Mouse (Mus musculus) limb, embryonic 14.5 days (tissue): Measurements from ENCODE around the gene Tnnc1. TPM values are rescaled to one million over a fixed set of nuclear protein-coding genes. Genes with fewer than 3 reads are reported as not detected.

Source experiments
- ATAC-seq: fragments of 200-750 bp; cut with Nextera tagmentation; 2 replicates; pipeline ENCODE4 v1.8.0; 2017; ENCODE audit warnings: low read depth, moderate number of reproducible peaks, moderate TSS enrichment; ENCODE audit not compliant: low FRiP score
- DNase-seq: peaks from one replicate; pipeline ENCODE4 v3.0.0-alpha.2; 2015; ENCODE audit warnings: low spot score
- H3K27ac ChIP-seq: fragments of 300-500 bp; sonication (generic); replicated peaks from 2 replicates; pipeline ENCODE4 v1.5.1; 2014; ENCODE audit warnings: low read depth, mild to moderate bottlenecking, low read length, moderate library complexity, mixed read lengths
- H3K27me3 ChIP-seq: fragments of 300-500 bp; sonication (generic); 2 replicates; pipeline ENCODE4 v1.6.1; 2014; ENCODE audit warnings: low read length, mixed read lengths; ENCODE audit not compliant: control insufficient read depth, insufficient read depth
- H3K36me3 ChIP-seq: fragments of 300-500 bp; sonication (generic); 2 replicates; pipeline ENCODE4 v1.6.1; 2014; ENCODE audit warnings: mild to moderate bottlenecking, low read length, moderate library complexity, mixed read lengths; ENCODE audit not compliant: control insufficient read depth, insufficient read depth
- H3K4me1 ChIP-seq: fragments of 300-500 bp; sonication (generic); 2 replicates; pipeline ENCODE4 v1.6.1; 2014; ENCODE audit warnings: antibody characterized with exemption, low read length, mixed read lengths; ENCODE audit not compliant: control insufficient read depth, insufficient read depth
- H3K4me2 ChIP-seq: fragments of 300-500 bp; sonication (generic); replicated peaks from 2 replicates; pipeline ENCODE4 v1.6.1; 2014; ENCODE audit warnings: low read depth, mild to moderate bottlenecking, low read length, moderate library complexity; ENCODE audit not compliant: severe bottlenecking
- H3K4me3 ChIP-seq: fragments of 300-500 bp; sonication (generic); replicated peaks from 2 replicates; pipeline ENCODE4 v1.5.1; 2014; ENCODE audit warnings: low read length
- H3K9ac ChIP-seq: fragments of 300-500 bp; sonication (generic); 2 replicates; pipeline ENCODE4 v1.6.1; 2014; ENCODE audit warnings: mild to moderate bottlenecking, low read depth, low read length, moderate library complexity; ENCODE audit not compliant: severe bottlenecking
- H3K9me3 ChIP-seq: fragments of 300-500 bp; sonication (generic); 2 replicates; pipeline ENCODE4 v1.6.1; 2016; ENCODE audit warnings: low read length; ENCODE audit not compliant: control insufficient read depth
- POLR2A ChIP-seq: fragments of 200-500 bp; IDR thresholded peaks from 2 replicates; pipeline ENCODE4 v1.8.0; 2012; ENCODE audit warnings: inconsistent platforms, mild to moderate bottlenecking, moderate library complexity, borderline replicate concordance; ENCODE audit not compliant: insufficient read depth, insufficient read length; ENCODE audit errors: extremely low read depth
- WGBS: fragments of 180-500 bp; shearing (Covaris S2); extraction: QIAGEN DNeasy Blood & Tissue Kit; methylation state at CpG from one replicate; pipeline ENCODE4 v1.1.7; 2014; 5-methylcytosine and 5-hydroxymethylcytosine counted together
- polyA plus RNA-seq, 2 experiments: library from polyadenylated mRNA; depleted of rRNA in 1 of 2; stranded (reverse) in 1 of 2; unstranded in 1 of 2; fragments of >200 nt; fragmentation: Nextera tagmentation in 1 of 2; extraction: Ambion mirVana in 1 of 2; gene quantifications; 2 replicates each; pipeline versions ENCODE4 v1.2.1 to v1.2.3; 2012 to 2014

The Tnnc1 gene
- polyA plus RNA-seq (2012; rRNA removed) = 301 and 458 TPM in 2 replicates
- polyA plus RNA-seq (2014; fragmentation: Nextera tagmentation; extraction: Ambion mirVana) = 374 and 483 TPM in 2 replicates

DNA sequence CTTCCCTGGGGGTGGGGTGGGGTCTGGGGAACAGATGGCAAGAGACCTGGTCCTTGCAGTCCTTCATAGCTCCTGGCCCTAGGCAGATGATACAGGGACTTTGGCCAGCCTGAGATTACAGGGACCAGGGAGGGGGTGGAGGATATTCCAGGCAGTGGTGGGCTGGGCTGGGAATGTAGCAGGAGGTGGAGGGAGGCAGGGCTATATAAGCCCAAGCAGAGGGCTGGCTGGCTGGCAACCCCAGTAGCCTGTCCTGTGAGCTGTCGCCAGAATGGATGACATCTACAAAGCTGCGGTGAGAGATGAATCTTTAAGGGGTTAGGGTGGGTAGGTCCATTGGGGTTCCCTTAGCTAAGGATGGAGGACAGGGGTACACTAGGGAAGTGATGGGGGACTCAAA, at the start of gene Tnnc1:
Gene Tnnc1, plus strand, starts transcription at position 229 of the 400 bp plus-strand sequence.
- Histone ChIP-seq H3K9ac (peak within 1 kb of the TSS; percentile 21; the same call in 1 of the 2 replicates), H3K9me3 (no peaks in the 10 kb centered on the region), H3K4me1 (peaks cover 16% of the 10 kb centered on the region), H3K4me2 (peak within 1 kb of the TSS; percentile 64), H3K36me3 (peaks cover 19% of the 10 kb centered on the region), H3K27ac (no peak within 1 kb of the TSS), H3K27me3 (no peaks in the 10 kb centered on the region), H3K4me3 (no peak within 1 kb of the TSS; the same call in 1 of the 2 replicates)
- DNase-seq = no peak
- 52% methylated on average over 2 of the region's 2 CpGs for WGBS
- TF ChIP-seq POLR2A = no peak
- no peak for ATAC-seq

DNA sequence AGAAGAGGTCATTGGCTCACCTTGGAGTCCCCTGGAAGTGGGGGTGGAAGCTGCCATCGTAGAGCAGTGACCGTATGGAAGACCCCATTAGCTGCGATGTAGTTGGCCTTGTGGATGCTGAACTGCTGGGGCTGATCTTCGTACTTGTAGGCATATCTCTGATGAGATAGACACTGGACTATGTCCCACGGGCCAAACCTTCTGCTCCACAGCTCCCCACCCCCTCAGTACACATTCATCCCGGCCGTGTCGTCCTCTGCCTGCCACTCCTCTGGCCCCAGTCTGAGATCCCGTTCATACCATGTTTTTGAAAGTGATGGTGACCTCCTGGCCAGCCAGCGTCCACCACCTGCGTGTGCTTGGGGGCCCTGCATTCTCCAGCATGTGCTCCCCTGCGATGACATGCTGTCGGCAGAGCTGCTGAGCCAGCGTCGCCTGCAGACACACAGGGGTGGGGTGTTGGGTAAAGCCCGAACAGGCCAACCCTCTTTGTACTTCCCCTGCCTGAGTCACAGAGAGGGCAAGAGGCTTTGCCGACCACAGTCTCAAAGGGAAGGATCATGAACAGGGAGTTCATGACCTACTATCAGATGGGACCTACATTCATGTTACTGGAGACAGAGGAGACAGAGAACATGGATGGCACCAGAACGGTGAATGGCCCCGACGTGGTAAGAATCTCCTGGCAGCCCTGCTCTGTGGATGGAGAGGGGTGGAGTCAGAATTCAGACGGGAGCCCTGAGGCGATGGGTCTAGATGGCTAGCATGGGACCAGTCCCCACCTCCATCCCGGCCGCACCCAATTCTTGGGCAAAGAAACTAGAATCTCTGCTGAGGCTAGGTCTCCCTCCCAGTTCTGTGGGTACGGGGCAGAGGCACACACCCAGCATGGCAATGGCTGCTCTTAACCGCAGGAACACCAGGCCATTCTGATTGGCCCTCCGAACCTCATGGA, 47.6 kb upstream of the Tnnc1 start:
- H3K36me3 ChIP-seq = no peaks in the 10 kb centered on the region
- DNase-seq (no peak), ATAC-seq (no peak)
- no peak overlapping the region for H3K9ac ChIP-seq
- H3K4me1 ChIP-seq = no peaks in the 10 kb centered on the region
- H3K4me3 ChIP-seq = no peak overlapping the region
- no peak overlapping the region for H3K4me2 ChIP-seq
- H3K27me3 ChIP-seq = no peaks in the 10 kb centered on the region
- 71% methylated on average over 27 of the region's 27 CpGs for WGBS
- H3K9me3 ChIP-seq = no peaks in the 10 kb centered on the region
- H3K27ac ChIP-seq = no peak overlapping the region
- TF ChIP-seq POLR2A = no peak

DNA sequence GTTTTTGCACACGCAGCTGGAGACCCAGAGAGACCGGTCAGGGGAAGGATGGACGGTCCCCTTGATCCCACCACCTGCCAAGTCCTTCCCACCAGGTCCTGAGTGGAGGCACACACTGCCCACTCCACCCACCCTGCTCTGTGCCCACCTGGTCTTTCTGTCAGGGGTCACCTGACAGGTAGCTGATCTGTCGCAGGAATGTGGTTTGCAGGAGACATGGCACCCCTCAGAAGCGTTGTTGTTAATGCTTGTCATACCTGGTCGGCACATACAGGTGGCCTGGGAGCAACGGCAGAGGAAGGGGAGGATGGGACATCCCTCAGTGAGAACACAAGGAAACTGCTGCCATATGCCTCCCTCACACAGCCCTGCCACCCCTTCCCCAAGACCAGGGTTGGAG, 46.9 kb upstream of the Tnnc1 start:
- H3K36me3 ChIP-seq = no peaks in the 10 kb centered on the region
- WGBS = 86% methylated on average over 7 of the region's 7 CpGs
- DNase-seq = no peak
- no peak for ATAC-seq
- H3K4me2 ChIP-seq = no peak overlapping the region
- TF ChIP-seq POLR2A = no peak
- H3K9ac ChIP-seq = no peak overlapping the region
- H3K9me3 ChIP-seq = no peaks in the 10 kb centered on the region
- H3K27ac ChIP-seq = no peak overlapping the region
- no peaks in the 10 kb centered on the region for H3K27me3 ChIP-seq
- no peaks in the 10 kb centered on the region for H3K4me1 ChIP-seq
- H3K4me3 ChIP-seq = no peak overlapping the region

GRCm38 (mm10) chr14:31161638-31162037, 46.5 kb upstream of the Tnnc1 start:
- DNase-seq (no peak), ATAC-seq (no peak)
- no peak overlapping the region for H3K4me3 ChIP-seq
- no peaks in the 10 kb centered on the region for H3K27me3 ChIP-seq
- TF ChIP-seq POLR2A = no peak
- no peak overlapping the region for H3K27ac ChIP-seq
- H3K9ac ChIP-seq = no peak overlapping the region
- no peaks in the 10 kb centered on the region for H3K9me3 ChIP-seq
- H3K4me2 ChIP-seq = no peak overlapping the region
- no peaks in the 10 kb centered on the region for H3K36me3 ChIP-seq
- no peaks in the 10 kb centered on the region for H3K4me1 ChIP-seq
- WGBS = 78% methylated on average over 10 of the region's 10 CpGs

- Histone ChIP-seq H3K27me3 (no peaks in the 10 kb centered on the region), H3K9ac (no peak overlapping the region), H3K36me3 (no peaks in the 10 kb centered on the region), H3K27ac (no peak overlapping the region), H3K9me3 (no peaks in the 10 kb centered on the region), H3K4me3 (no peak overlapping the region), H3K4me1 (no peaks in the 10 kb centered on the region), H3K4me2 (no peak overlapping the region)
- DNase-seq (no peak), ATAC-seq (no peak)
- WGBS = 78% methylated on average over 8 of the region's 8 CpGs
- TF ChIP-seq POLR2A = no peak
These were observed 44.0 kb upstream of the Tnnc1 start for GRCm38 (mm10) chr14:31164067-31164466.
